In genomic region chr5:8872979-8873915, GRCm38 (mm10) we compare ENCODE assay signal across 17 mouse cellular contexts. TPM values are rescaled to one million over a fixed set of nuclear protein-coding genes. Genes with fewer than 3 reads are reported as not detected.
"Had no signal": no experiment of that assay in that cellular context is flagged by ENCODE, and none has a peak within 500 bp of the region (broad histone marks: within the 10 kb centered on the region; RNA-seq: fewer than 3 reads in every experiment).

No protein-coding gene starts in this region.

- ATAC-seq: intestine, postnatal 0 days; lung, postnatal 0 days had no signal

- H3K4me2 ChIP-seq: limb, embryonic 12.5 days; limb, embryonic 15.5 days; lung, embryonic 14.5 days; midbrain, embryonic 11.5 days had no signal

- H3K9ac ChIP-seq: limb, embryonic 12.5 days; limb, embryonic 15.5 days; lung, embryonic 14.5 days had no signal

- DNase-seq: kidney, adult 2 months; kidney, postnatal 36 days; layer of hippocampus, postnatal 36 days; left cerebral cortex, postnatal 4 days; lung, embryonic 14.5 days; lung, postnatal 36 days; midbrain, embryonic 14.5 days; thymus, adult 18-20 months; thymus, postnatal 36 days had no signal

- H3K27me3 ChIP-seq: limb, embryonic 12.5 days; limb, embryonic 15.5 days had no signal

- H3K9me3 ChIP-seq: limb, embryonic 12.5 days; limb, embryonic 15.5 days had no signal

- H3K36me3 ChIP-seq: limb, embryonic 12.5 days; limb, embryonic 15.5 days had no signal

- H3K4me3 ChIP-seq: left cerebral cortex, adult 2 months; limb, embryonic 12.5 days; limb, embryonic 15.5 days had no signal

- H3K27ac ChIP-seq: kidney, postnatal 0 days; left cerebral cortex, adult 2 months; limb, embryonic 12.5 days; limb, embryonic 15.5 days had no signal

- H3K4me1 ChIP-seq: limb, embryonic 12.5 days; limb, embryonic 15.5 days had no signal

RNA-seq across cellular contexts. Expression of gene Abcb4, which starts 20.3 kb away (rescaled TPM):
- polyA plus RNA-seq: kidney, embryonic 14.5 days had no signal
